Mouse (Mus musculus) frontal cortex, adult 2 months (tissue): ENCODE data around the gene Slc22a4. TPM values are rescaled to one million over a fixed set of nuclear protein-coding genes. Genes with fewer than 3 reads are reported as not detected.
A peak's percentile ranks its signal among the peaks of the same experiment; 100 is the strongest.
"Not testable (repeated sequence)": the region's sequence is repeated elsewhere in the genome, so short reads cannot be mapped to it uniquely, and the experiment has no call there.

Experiments used
- DNase-seq, 2 experiments: peaks; one replicate each; pipeline ENCODE4 v3.0.0; 2022; ENCODE audit warnings: low spot score in 1 of 2; ENCODE audit errors: extremely low spot score in 1 of 2
- polyA plus RNA-seq: library from polyadenylated mRNA; depleted of rRNA; stranded (reverse); fragments of >200 nt; gene quantifications from 2 replicates; pipeline ENCODE4 v1.2.3, GENCODE M21; 2012

Gene Slc22a4
- polyA plus RNA-seq, 1 experiment, result 8.9 TPM

GRCm38 (mm10) chr11:54058056-54058617, 30.2 kb upstream of the Slc22a4 start:
- no peak for DNase-seq

- DNase-seq, result no peak
Measured at GRCm38 (mm10) chr11:54057428-54057827, 29.5 kb upstream of the Slc22a4 start.

- no peak for DNase-seq
Measured at GRCm38 (mm10) chr11:54056132-54056531, 28.2 kb upstream of the Slc22a4 start.

GRCm38 (mm10) chr11:54054257-54054656, 26.4 kb upstream of the Slc22a4 start:
- DNase-seq, result peak in 1 of 2 experiments; percentile 86

GRCm38 (mm10) chr11:54053090-54053489, 25.2 kb upstream of the Slc22a4 start:
- no peak for DNase-seq

GRCm38 (mm10) chr11:54052128-54052527, 24.2 kb upstream of the Slc22a4 start:
- DNase-seq, result no peak

GRCm38 (mm10) chr11:54051161-54051560, 23.3 kb upstream of the Slc22a4 start:
- no peak for DNase-seq

- DNase-seq, result no peak
Measured at GRCm38 (mm10) chr11:54050205-54050604, 22.3 kb upstream of the Slc22a4 start.

- no peak for DNase-seq
Measured at GRCm38 (mm10) chr11:54040676-54041075, 12.8 kb upstream of the Slc22a4 start.

- DNase-seq, result not testable (repeated sequence)
Measured at GRCm38 (mm10) chr11:54032872-54033271, 5.0 kb upstream of the Slc22a4 start.

- DNase-seq, result no peak
Measured at GRCm38 (mm10) chr11:54028997-54029396, 1.1 kb upstream of the Slc22a4 start.

GRCm38 (mm10) chr11:54027131-54028043, 503 bp downstream of the Slc22a4 start:
- no peak for DNase-seq

GRCm38 (mm10) chr11:54026491-54027041, 1.3 kb downstream of the Slc22a4 start:
- no peak for DNase-seq

- DNase-seq, result no peak
Measured at GRCm38 (mm10) chr11:54021396-54022093, 6.3 kb downstream of the Slc22a4 start.

- DNase-seq, result no peak
Measured at GRCm38 (mm10) chr11:54018893-54019732, 8.8 kb downstream of the Slc22a4 start.

GRCm38 (mm10) chr11:54017596-54017995, 10.3 kb downstream of the Slc22a4 start:
- no peak for DNase-seq

- DNase-seq, result no peak
Measured at GRCm38 (mm10) chr11:54016051-54016450, 11.8 kb downstream of the Slc22a4 start.

GRCm38 (mm10) chr11:54012961-54013360, 14.9 kb downstream of the Slc22a4 start:
- DNase-seq, result no peak

- no peak for DNase-seq
Measured at GRCm38 (mm10) chr11:54011255-54011654, 16.6 kb downstream of the Slc22a4 start.

GRCm38 (mm10) chr11:54008416-54008920, 19.4 kb downstream of the Slc22a4 start:
- DNase-seq, result no peak
